Mouse (Mus musculus) small intestine, adult 2 months (tissue): ENCODE data around the gene Tfeb. TPM values are rescaled to one million over a fixed set of nuclear protein-coding genes. Genes with fewer than 3 reads are reported as not detected.

Source experiments
- H3K27ac ChIP-seq: fragments of 200-500 bp; 2 replicates; pipeline ENCODE4 v1.5.1; 2012; ENCODE audit warnings: low read depth, low read length, control low read depth, inconsistent platforms; ENCODE audit not compliant: insufficient read depth
- H3K27me3 ChIP-seq: fragments of 200-500 bp; 2 replicates; pipeline ENCODE4 v1.6.1; 2012; ENCODE audit warnings: mild to moderate bottlenecking, moderate library complexity, low read length, inconsistent platforms; ENCODE audit not compliant: control insufficient read depth, insufficient read depth
- H3K36me3 ChIP-seq: fragments of 200-500 bp; 2 replicates; pipeline ENCODE4 v1.6.1; 2012; ENCODE audit warnings: mild to moderate bottlenecking, low read length, control low read depth, inconsistent platforms; ENCODE audit not compliant: control insufficient read depth, insufficient read depth
- H3K4me1 ChIP-seq: fragments of 200-500 bp; 2 replicates; pipeline ENCODE4 v1.6.1; 2012; ENCODE audit warnings: low read length, inconsistent platforms, mixed read lengths; ENCODE audit not compliant: control insufficient read depth, insufficient read depth, insufficient read length
- H3K4me3 ChIP-seq: fragments of 200-500 bp; 2 replicates; pipeline ENCODE4 v1.5.1; 2012; ENCODE audit warnings: low read depth, mild to moderate bottlenecking, control low read depth, inconsistent platforms, low read length, moderate library complexity
- CTCF ChIP-seq: fragments of 200-500 bp; IDR thresholded peaks from 2 replicates; pipeline ENCODE4 v1.5.1; 2012; ENCODE audit warnings: low read depth, mild to moderate bottlenecking, control low read depth, inconsistent platforms, low read length, moderate library complexity, mixed read lengths; ENCODE audit not compliant: insufficient replicate concordance, insufficient read length; ENCODE audit errors: extremely low read depth
- POLR2A ChIP-seq: fragments of 200-500 bp; IDR thresholded peaks from 2 replicates; pipeline ENCODE4 v1.6.1; 2012; ENCODE audit warnings: low read depth, mild to moderate bottlenecking, control low read depth, inconsistent platforms, low read length, moderate library complexity
- WGBS: fragments of 180-500 bp; shearing (Covaris S2); methylation state at CpG from one replicate; pipeline ENCODE4 v1.1.7; 2018; 5-methylcytosine and 5-hydroxymethylcytosine counted together
- polyA plus RNA-seq: library from polyadenylated mRNA; depleted of rRNA; stranded (reverse); fragments of >200 nt; gene quantifications from 2 replicates; pipeline ENCODE4 v1.2.3, GENCODE M21; 2012

Tfeb gene
- polyA plus RNA-seq, 1 experiment: 60.3 TPM

DNA sequence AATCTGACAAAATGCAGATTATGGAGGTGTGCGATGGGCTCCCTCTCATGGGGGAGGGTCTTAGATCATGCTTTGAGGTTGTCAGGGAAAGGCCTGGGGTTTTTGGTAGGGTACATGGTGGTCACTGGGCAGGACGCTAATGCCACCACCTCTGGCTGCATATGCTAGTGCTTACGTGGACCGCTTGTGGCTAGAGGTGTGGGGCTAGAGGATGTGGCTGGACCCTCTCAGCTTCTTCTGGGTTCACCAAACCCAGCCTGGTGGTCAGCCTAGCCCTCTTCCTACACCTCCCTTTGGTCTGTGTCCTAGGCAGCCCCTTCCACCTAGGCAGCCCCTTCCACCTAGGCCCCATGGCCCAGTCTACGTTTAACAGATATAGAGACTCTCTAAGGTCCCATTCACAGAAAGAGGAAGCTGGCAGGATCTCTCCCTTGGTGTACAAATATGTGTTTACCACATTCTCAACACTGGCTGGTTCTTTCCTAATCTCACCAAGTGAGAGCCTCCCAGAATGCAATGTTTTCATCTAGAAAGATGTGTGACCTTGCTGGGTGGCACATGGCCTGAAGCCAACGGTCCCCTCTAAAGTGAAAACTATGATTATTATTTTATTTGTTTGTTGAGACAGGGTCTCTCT is 29.7 kb downstream of the Tfeb start:
- H3K27ac ChIP-seq: peak overlapping the region; percentile 20; the same call in 1 of the 2 replicates
- H3K4me3 ChIP-seq: no peak overlapping the region
- H3K4me1 ChIP-seq: peaks cover 18% of the 10 kb centered on the region
- no peaks in the 10 kb centered on the region; the same call in 1 of the 2 replicates for H3K36me3 ChIP-seq
- WGBS: 83% methylated on average over 6 of the region's 6 CpGs
- H3K27me3 ChIP-seq: no peaks in the 10 kb centered on the region
- TF ChIP-seq CTCF (no peak), POLR2A (no peak)

DNA sequence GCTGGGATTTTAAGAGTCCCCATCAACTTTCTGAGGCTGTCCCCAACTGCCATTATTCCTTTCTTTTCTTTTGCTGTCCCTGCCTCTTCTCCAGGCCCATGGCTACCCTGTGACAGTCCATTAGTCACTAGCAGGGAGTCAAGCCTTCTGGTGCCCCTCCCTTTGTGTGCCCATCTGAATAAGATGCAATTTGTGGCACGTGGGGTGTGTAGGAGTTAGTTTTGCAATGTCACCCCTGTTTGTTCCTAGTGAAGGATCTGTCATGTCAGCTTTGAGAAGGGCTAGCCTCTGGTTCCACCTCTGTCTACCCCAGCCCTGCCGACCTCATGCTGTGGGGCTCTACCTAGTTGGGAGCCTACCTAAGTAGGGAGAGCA is 30.2 kb downstream of the Tfeb start:
- H3K27ac ChIP-seq: peak overlapping the region; percentile 50
- no peaks in the 10 kb centered on the region; the same call in 1 of the 2 replicates for H3K36me3 ChIP-seq
- H3K4me1 ChIP-seq: peaks cover 18% of the 10 kb centered on the region
- no peak overlapping the region for H3K4me3 ChIP-seq
- TF ChIP-seq CTCF: no peak
- no peak for TF ChIP-seq POLR2A
- no peaks in the 10 kb centered on the region for H3K27me3 ChIP-seq
- 57% methylated on average over 2 of the region's 2 CpGs for WGBS

DNA sequence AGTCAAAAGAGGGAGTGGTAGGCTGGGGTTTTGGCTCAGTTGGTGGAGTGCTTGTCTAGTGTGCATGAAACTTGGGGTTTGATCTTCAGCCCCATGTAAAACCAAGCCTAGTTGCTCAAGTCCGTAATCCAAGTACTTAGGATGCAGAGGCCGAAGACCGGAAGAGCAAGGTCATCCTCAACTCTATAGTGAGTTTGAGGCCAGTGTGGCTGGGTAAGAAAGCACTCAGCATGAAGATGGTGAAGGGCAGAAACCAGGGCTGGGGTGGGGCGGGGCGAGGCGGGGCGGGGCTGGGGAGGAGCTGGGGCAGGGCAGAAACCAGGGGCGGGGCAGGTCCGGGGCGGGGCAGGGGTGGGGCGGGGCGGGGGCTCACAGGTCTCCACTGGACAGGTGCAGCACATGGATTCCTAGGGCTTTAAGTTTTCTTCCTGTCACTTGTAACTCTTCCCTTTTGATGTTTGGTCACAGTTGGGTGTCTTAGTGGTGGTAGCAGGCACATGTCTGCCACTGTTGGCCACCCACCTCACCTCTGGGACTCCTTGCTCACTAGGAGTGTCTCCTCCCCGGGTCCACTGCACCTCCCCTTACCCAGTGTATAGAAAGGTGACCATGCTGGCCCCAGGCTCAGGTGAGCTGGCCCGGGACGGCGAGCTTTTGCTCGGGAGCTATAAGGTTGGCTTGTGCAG is 30.8 kb downstream of the Tfeb start:
- Histone ChIP-seq H3K36me3 (no peaks in the 10 kb centered on the region; the same call in 1 of the 2 replicates), H3K27me3 (no peaks in the 10 kb centered on the region), H3K4me1 (peaks cover 18% of the 10 kb centered on the region), H3K4me3 (no peak overlapping the region), H3K27ac (peak overlapping the region; percentile 50)
- whole genome bisulfite sequencing: 32% methylated on average over 17 of the region's 17 CpGs
- no peak for TF ChIP-seq CTCF
- no peak for TF ChIP-seq POLR2A

DNA sequence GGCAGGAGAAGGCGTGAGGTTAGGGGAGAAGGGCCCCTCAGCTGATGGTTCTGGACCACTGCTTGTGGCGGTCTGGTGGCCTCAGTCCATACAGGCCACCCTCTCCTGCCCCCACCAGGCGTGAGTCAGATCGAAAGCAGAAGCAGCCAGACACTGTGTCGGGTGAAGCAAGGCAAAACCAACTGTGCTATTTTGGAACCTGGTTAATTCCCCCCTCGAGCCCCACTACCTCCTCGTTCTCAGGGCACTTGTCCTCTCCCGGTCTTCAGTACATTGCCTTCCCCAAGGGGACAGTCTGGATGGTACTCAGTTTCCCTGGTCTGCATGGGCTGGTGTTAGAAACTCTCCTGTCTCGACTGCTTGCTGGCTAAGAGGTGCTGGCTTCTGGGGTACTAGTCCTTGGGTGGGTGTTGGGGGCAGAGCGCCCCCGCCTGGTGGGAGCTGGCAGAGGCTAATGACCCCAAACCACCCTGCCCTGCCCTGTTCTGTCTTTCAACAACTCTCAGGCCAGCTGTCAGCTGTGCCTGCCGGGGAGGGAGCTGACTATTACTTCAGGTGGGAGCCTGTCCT is 32.0 kb downstream of the Tfeb start:
- WGBS: 50% methylated on average over 12 of the region's 12 CpGs
- H3K4me3 ChIP-seq: peak overlapping the region; percentile 10
- H3K4me1 ChIP-seq: peaks cover 18% of the 10 kb centered on the region
- peak overlapping the region; percentile 53 for H3K27ac ChIP-seq
- TF ChIP-seq POLR2A (no peak), CTCF (peak; percentile 36; the same call in 1 of the 2 replicates)
- H3K27me3 ChIP-seq: no peaks in the 10 kb centered on the region
- no peaks in the 10 kb centered on the region; the same call in 1 of the 2 replicates for H3K36me3 ChIP-seq

DNA sequence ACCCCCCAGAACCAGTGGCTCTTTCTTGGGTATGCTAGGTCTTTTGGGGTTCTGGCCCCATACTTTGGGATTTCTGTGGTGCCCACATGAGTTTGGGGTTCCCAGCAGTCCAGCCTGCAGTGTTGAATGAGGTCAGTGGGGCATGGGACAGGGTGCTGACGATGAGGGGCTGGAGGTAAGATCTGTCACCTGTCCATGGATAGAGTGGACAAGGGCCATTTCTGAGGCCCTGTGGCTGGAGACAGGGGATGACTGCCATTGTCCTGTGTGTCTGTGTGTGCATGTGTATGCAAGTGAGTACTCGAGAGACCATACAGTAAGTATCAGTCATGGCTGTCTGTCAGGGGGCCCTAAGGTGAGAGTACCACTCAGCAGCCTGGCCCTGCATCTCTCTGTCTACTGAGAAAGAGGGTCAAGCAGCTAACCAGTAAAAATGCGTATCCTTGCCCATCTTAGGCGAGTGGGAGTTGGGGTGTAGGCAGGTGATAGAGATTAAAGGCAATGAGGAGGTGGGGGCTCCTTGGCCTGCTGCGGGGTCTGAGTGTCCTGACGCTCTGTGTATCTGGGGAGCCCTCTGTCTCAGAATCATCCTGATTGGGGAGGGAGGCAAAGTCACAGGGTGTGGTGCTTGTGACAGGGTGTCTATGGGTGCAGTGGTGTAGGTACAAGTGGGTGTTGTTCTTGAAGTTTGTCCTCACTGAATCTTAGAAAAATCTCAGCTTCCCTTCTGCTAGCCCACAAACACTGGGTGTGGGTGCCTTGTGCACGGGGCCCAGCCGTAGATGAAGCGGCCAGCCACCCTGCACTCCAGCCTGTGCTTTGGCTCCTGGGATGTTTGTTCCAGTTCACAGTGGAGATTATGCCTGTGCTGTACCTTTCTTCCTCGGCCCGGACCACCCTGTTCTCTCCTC is 32.8 kb downstream of the Tfeb start:
- WGBS: 85% methylated on average over 11 of the region's 11 CpGs
- TF ChIP-seq CTCF (no peak), POLR2A (no peak)
- Histone ChIP-seq H3K36me3 (no peaks in the 10 kb centered on the region; the same call in 1 of the 2 replicates), H3K27ac (peak overlapping the region; percentile 53), H3K27me3 (no peaks in the 10 kb centered on the region), H3K4me3 (peak overlapping the region; percentile 10; the same call in 1 of the 2 replicates), H3K4me1 (peaks cover 18% of the 10 kb centered on the region)

DNA sequence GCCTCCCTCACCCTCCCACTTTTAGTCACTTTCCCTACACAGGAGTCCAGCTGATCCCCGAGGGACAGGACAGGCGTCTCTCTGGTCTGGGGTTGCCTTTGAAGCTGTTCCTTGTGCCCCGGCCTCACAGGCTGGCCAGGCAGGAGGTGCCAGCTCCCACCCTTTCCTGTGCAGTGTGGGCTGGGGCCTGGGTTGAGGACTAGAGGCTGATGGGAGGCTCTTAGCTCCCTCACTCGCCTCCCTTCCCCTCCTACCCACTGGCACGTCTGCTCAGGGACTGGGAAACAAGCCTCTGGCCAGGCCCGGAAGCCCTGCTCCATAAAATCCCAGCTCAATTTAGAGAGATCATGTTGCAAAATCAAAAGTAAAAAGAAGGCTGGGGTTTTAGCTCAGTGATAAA is 36.8 kb downstream of the Tfeb start:
- no peak for TF ChIP-seq CTCF
- TF ChIP-seq POLR2A: no peak
- Histone ChIP-seq H3K36me3 (no peaks in the 10 kb centered on the region), H3K4me1 (peaks cover 3% of the 10 kb centered on the region; the same call in 1 of the 2 replicates), H3K4me3 (no peak overlapping the region), H3K27me3 (no peaks in the 10 kb centered on the region), H3K27ac (no peak overlapping the region)
- 75% methylated on average over 6 of the region's 6 CpGs for WGBS
